Mouse (Mus musculus): ENCODE results near the gene Ppp1r12c.

DNA sequence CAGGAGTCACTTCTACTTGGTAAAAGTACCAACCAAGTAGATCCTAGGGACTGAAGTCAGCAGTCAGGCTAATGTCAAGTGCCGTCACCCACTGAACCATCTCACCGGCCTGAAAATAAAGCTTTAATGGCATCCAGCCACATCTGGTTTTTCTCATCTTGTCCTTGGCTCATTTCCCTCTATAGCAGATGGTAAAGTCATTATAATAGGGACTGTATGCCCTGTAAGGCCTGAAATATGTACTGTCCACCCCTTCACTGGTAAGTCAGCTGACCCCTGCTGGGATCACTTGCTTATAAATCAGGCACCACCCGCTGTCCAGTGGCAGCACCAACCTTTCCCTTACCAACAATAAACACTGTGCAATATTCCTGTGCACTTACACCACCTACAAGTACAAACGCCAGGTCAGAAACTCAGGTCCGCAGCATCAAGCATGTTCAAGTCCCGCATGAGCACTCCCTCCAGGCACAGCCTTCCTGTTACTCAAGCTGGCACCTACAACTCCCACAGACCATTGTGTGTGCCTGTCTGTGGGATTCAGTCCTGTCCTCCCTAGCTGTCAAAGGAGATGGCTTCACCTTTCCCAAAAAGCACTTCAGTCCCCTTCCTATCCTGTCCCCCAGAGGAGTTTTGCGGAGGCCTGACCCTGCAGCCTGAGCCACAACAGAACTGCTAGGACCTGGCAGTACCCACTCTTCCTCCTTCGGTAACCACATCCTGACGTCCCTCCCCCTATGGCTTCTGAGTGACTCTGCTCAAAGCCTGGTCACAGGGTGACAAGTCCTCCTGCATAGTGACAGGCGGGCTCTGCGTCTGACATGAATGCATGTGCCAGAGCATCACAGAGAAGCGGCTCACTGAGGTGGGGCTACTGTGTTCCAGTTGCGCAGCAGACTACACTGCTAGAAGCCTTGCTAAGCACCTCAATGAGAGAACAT, 8.9 kb downstream of the Ppp1r12c start:
- no peak for TF ChIP-seq CTCF (IDR thresholded peaks at IDR 0.05; ENCODE audit: extremely low read depth, insufficient read length, insufficient replicate concordance, low read depth, low read length)
- no peak for TF ChIP-seq POLR2A (IDR thresholded peaks at IDR 0.05; ENCODE audit: low read depth, low read length)
